Mouse (Mus musculus) limb, embryonic 13.5 days (tissue): ENCODE measurements at regions not wholly inside any gene's neighbourhood (a gene's known extent, or its start where the extent isn't known, plus 50 kb on each side); places are given as distances from the start of the nearest gene placed in this dataset.

Source experiments
- ATAC-seq: fragments of 200-750 bp; cut with Nextera tagmentation; 2 replicates; pipeline ENCODE4 v1.8.0; 2017; ENCODE audit warnings: low read depth, moderate number of reproducible peaks, moderate TSS enrichment; ENCODE audit not compliant: low FRiP score
- H3K27ac ChIP-seq: fragments of 300-500 bp; sonication (generic); 2 replicates; pipeline ENCODE4 v1.5.1; 2015; ENCODE audit warnings: inconsistent platforms, mild to moderate bottlenecking, moderate library complexity
- H3K27me3 ChIP-seq: fragments of 300-500 bp; sonication (generic); 2 replicates; pipeline ENCODE4 v1.6.1; 2015; ENCODE audit warnings: mild to moderate bottlenecking, inconsistent platforms
- H3K36me3 ChIP-seq: fragments of 300-500 bp; sonication (generic); 2 replicates; pipeline ENCODE4 v1.6.1; 2015; ENCODE audit warnings: inconsistent platforms, mild to moderate bottlenecking, moderate library complexity
- H3K4me1 ChIP-seq: fragments of 300-500 bp; sonication (generic); 2 replicates; pipeline ENCODE4 v1.6.1; 2015; ENCODE audit warnings: inconsistent platforms
- H3K4me2 ChIP-seq: fragments of 300-500 bp; sonication (generic); replicated peaks from 2 replicates; pipeline ENCODE4 v1.6.1; 2015; ENCODE audit warnings: inconsistent platforms, mild to moderate bottlenecking, moderate library complexity
- H3K4me3 ChIP-seq: fragments of 300-500 bp; sonication (generic); 2 replicates; pipeline ENCODE4 v1.5.1; 2015; ENCODE audit warnings: moderate library complexity, mild to moderate bottlenecking, inconsistent platforms
- H3K9ac ChIP-seq: fragments of 300-500 bp; sonication (generic); 2 replicates; pipeline ENCODE4 v1.6.1; 2015; ENCODE audit warnings: mild to moderate bottlenecking, inconsistent platforms
- H3K9me3 ChIP-seq: fragments of 300-500 bp; sonication (generic); 2 replicates; pipeline ENCODE4 v1.6.1; 2016; ENCODE audit warnings: inconsistent platforms
- WGBS: fragments of 180-500 bp; shearing (Covaris S2); methylation state at CpG from one replicate; pipeline ENCODE4 v1.1.7; 2015; 5-methylcytosine and 5-hydroxymethylcytosine counted together

- Histone ChIP-seq H3K27me3 (no peaks in the 10 kb centered on the region), H3K4me2 (no peak overlapping the region), H3K9me3 (no peaks in the 10 kb centered on the region), H3K36me3 (no peaks in the 10 kb centered on the region), H3K9ac (no peak overlapping the region), H3K4me3 (no peak overlapping the region), H3K27ac (no peak overlapping the region), H3K4me1 (peaks cover 24% of the 10 kb centered on the region)
- peak; percentile 62; the same call in 1 of the 2 replicates for ATAC-seq
- WGBS = 32% methylated on average over 15 of the region's 15 CpGs
Observed at GRCm38 (mm10) chr11:114402556-114403320, 265.6 kb upstream of the Rpl38 start.

GRCm38 (mm10) chr11:114400701-114401100 is 267.6 kb upstream of the Rpl38 start:
- H3K4me3 ChIP-seq = no peak overlapping the region
- 61% methylated on average over 5 of the region's 5 CpGs for WGBS
- no peaks in the 10 kb centered on the region for H3K36me3 ChIP-seq
- H3K9me3 ChIP-seq = no peaks in the 10 kb centered on the region
- H3K27me3 ChIP-seq = peaks cover 4% of the 10 kb centered on the region; the same call in 1 of the 2 replicates
- no peak overlapping the region for H3K4me2 ChIP-seq
- ATAC-seq = no peak
- peaks cover 24% of the 10 kb centered on the region for H3K4me1 ChIP-seq
- H3K27ac ChIP-seq = no peak overlapping the region; the same call in 1 of the 2 replicates
- H3K9ac ChIP-seq = no peak overlapping the region

- ATAC-seq = no peak
- no peak overlapping the region for H3K4me3 ChIP-seq
- H3K27ac ChIP-seq = no peak overlapping the region
- H3K36me3 ChIP-seq = no peaks in the 10 kb centered on the region
- peaks cover 4% of the 10 kb centered on the region; the same call in 1 of the 2 replicates for H3K27me3 ChIP-seq
- no peak overlapping the region for H3K4me2 ChIP-seq
- H3K4me1 ChIP-seq = no peaks in the 10 kb centered on the region
- 62% methylated on average over 10 of the region's 10 CpGs for WGBS
- H3K9ac ChIP-seq = no peak overlapping the region
- no peaks in the 10 kb centered on the region for H3K9me3 ChIP-seq
Observed at GRCm38 (mm10) chr11:114392161-114392560, 276.2 kb upstream of the Rpl38 start.

GRCm38 (mm10) chr11:114391553-114391952 is 276.8 kb upstream of the Rpl38 start:
- 50% methylated on average over 6 of the region's 6 CpGs for WGBS
- no peak for ATAC-seq

GRCm38 (mm10) chr11:114387091-114387490 is 281.2 kb upstream of the Rpl38 start:
- 0 out of 2 replicates have a peak, but pooled peaks cover 2% of the 10 kb centered on the region for H3K4me1 ChIP-seq
- no peak overlapping the region for H3K4me2 ChIP-seq
- WGBS = 89% methylated on average over 2 of the region's 2 CpGs
- H3K4me3 ChIP-seq = no peak overlapping the region
- no peak overlapping the region for H3K9ac ChIP-seq
- no peak overlapping the region for H3K27ac ChIP-seq
- ATAC-seq = no peak
- no peaks in the 10 kb centered on the region; the same call in 1 of the 2 replicates for H3K27me3 ChIP-seq
- H3K9me3 ChIP-seq = no peaks in the 10 kb centered on the region
- no peaks in the 10 kb centered on the region for H3K36me3 ChIP-seq

More at GRCm38 (mm10) chr11:114391553-114391952, 276.8 kb upstream of the Rpl38 start:
- Histone ChIP-seq H3K27me3 (peaks cover 4% of the 10 kb centered on the region; the same call in 1 of the 2 replicates), H3K27ac (no peak overlapping the region), H3K4me2 (no peak overlapping the region), H3K9me3 (no peaks in the 10 kb centered on the region), H3K4me3 (no peak overlapping the region), H3K4me1 (no peaks in the 10 kb centered on the region), H3K36me3 (no peaks in the 10 kb centered on the region), H3K9ac (no peak overlapping the region)

GRCm38 (mm10) chr11:114379411-114379824 is 288.9 kb upstream of the Rpl38 start:
- Histone ChIP-seq H3K4me1 (peaks cover 19% of the 10 kb centered on the region; the same call in 1 of the 2 replicates), H3K9ac (no peak overlapping the region), H3K4me3 (no peak overlapping the region), H3K36me3 (no peaks in the 10 kb centered on the region), H3K27me3 (0 out of 2 replicates have a peak, but pooled peaks cover 3% of the 10 kb centered on the region), H3K4me2 (no peak overlapping the region), H3K27ac (no peak overlapping the region; the same call in 1 of the 2 replicates), H3K9me3 (no peaks in the 10 kb centered on the region)
- ATAC-seq = peak; percentile 44; the same call in 1 of the 2 replicates
- WGBS = 26% methylated on average over 8 of the region's 8 CpGs

- H3K27ac ChIP-seq = no peak overlapping the region
- no peaks in the 10 kb centered on the region for H3K36me3 ChIP-seq
- no peak for ATAC-seq
- H3K9me3 ChIP-seq = no peaks in the 10 kb centered on the region
- H3K27me3 ChIP-seq = 0 out of 2 replicates have a peak, but pooled peaks cover 3% of the 10 kb centered on the region
- 35% methylated on average over 14 of the region's 14 CpGs for WGBS
- H3K9ac ChIP-seq = no peak overlapping the region
- H3K4me3 ChIP-seq = no peak overlapping the region
- no peak overlapping the region for H3K4me2 ChIP-seq
- H3K4me1 ChIP-seq = peaks cover 17% of the 10 kb centered on the region; the same call in 1 of the 2 replicates
Observed at GRCm38 (mm10) chr11:114375921-114376320, 292.4 kb upstream of the Rpl38 start.

- no peak for ATAC-seq
- Histone ChIP-seq H3K9me3 (no peaks in the 10 kb centered on the region), H3K27me3 (peaks cover 9% of the 10 kb centered on the region), H3K36me3 (no peaks in the 10 kb centered on the region), H3K9ac (no peak overlapping the region), H3K4me1 (peaks cover 8% of the 10 kb centered on the region), H3K27ac (no peak overlapping the region), H3K4me3 (no peak overlapping the region), H3K4me2 (no peak overlapping the region)
- 52% methylated on average over 10 of the region's 10 CpGs for WGBS
Observed at GRCm38 (mm10) chr11:114370708-114371107, 297.6 kb upstream of the Rpl38 start.

- 83% methylated on average over 8 of the region's 8 CpGs for WGBS
- peaks cover 8% of the 10 kb centered on the region for H3K4me1 ChIP-seq
Observed at GRCm38 (mm10) chr11:114367779-114368178, 300.5 kb upstream of the Rpl38 start.

GRCm38 (mm10) chr11:114360946-114361345 is 294.1 kb upstream of the Sdk2 start:
- H3K27ac ChIP-seq = no peak overlapping the region
- no peak overlapping the region for H3K9ac ChIP-seq
- 72% methylated on average over 8 of the region's 8 CpGs for whole genome bisulfite sequencing
- H3K4me1 ChIP-seq = no peaks in the 10 kb centered on the region
- no peak overlapping the region for H3K4me2 ChIP-seq
- H3K4me3 ChIP-seq = no peak overlapping the region
- no peaks in the 10 kb centered on the region for H3K27me3 ChIP-seq
- no peak for ATAC-seq
- H3K9me3 ChIP-seq = peaks cover 6% of the 10 kb centered on the region; the same call in 1 of the 2 replicates
- no peaks in the 10 kb centered on the region for H3K36me3 ChIP-seq

More at GRCm38 (mm10) chr11:114367779-114368178, 300.5 kb upstream of the Rpl38 start:
- no peaks in the 10 kb centered on the region for H3K36me3 ChIP-seq
- ATAC-seq = no peak
- peaks cover 9% of the 10 kb centered on the region for H3K27me3 ChIP-seq
- no peak overlapping the region for H3K27ac ChIP-seq
- H3K9me3 ChIP-seq = no peaks in the 10 kb centered on the region
- H3K4me2 ChIP-seq = no peak overlapping the region
- H3K9ac ChIP-seq = no peak overlapping the region
- no peak overlapping the region for H3K4me3 ChIP-seq

- ATAC-seq = no peak
- Histone ChIP-seq H3K27me3 (no peaks in the 10 kb centered on the region), H3K9ac (no peak overlapping the region), H3K4me2 (no peak overlapping the region), H3K9me3 (peaks cover 6% of the 10 kb centered on the region; the same call in 1 of the 2 replicates), H3K4me1 (no peaks in the 10 kb centered on the region), H3K36me3 (no peaks in the 10 kb centered on the region), H3K4me3 (no peak overlapping the region), H3K27ac (no peak overlapping the region)
- 87% methylated on average over 10 of the region's 10 CpGs for WGBS
Observed at GRCm38 (mm10) chr11:114360321-114360720, 293.5 kb upstream of the Sdk2 start.

GRCm38 (mm10) chr11:114352146-114352795 is 285.4 kb upstream of the Sdk2 start:
- 66% methylated on average over 4 of the region's 4 CpGs for WGBS
- Histone ChIP-seq H3K27ac (no peak overlapping the region), H3K9ac (no peak overlapping the region), H3K27me3 (no peaks in the 10 kb centered on the region), H3K36me3 (no peaks in the 10 kb centered on the region), H3K4me3 (no peak overlapping the region), H3K4me2 (no peak overlapping the region), H3K4me1 (no peaks in the 10 kb centered on the region), H3K9me3 (no peaks in the 10 kb centered on the region)
- ATAC-seq = no peak
